Mouse (Mus musculus): Measurements from ENCODE around the gene Ptprg. TPM values are rescaled to one million over a fixed set of nuclear protein-coding genes. Genes with fewer than 3 reads are reported as not detected.

Gene Ptprg
- polyA plus RNA-seq, 1 experiment from 2014 or later: 50.1 TPM

Other genes starting within 250 kb of the Ptprg start
- gene Gm3839, start 196.8 kb upstream of the Ptprg start, polyA plus RNA-seq (2014; fragmentation: Nextera tagmentation; extraction: Ambion mirVana): 1.2 and 1.3 TPM in 2 replicates

Data from midbrain, embryonic 14.5 days (tissue).